Mouse (Mus musculus) kidney, adult 2 months (tissue): ENCODE measurements around the gene Slc26a9. TPM values are rescaled to one million over a fixed set of nuclear protein-coding genes. Genes with fewer than 3 reads are reported as not detected.
A peak's percentile ranks its signal among the peaks of the same experiment; 100 is the strongest.

Experiments
- DNase-seq: peaks from one replicate; pipeline ENCODE4 v3.0.0; 2021
- H3K27ac ChIP-seq: fragments of 200-500 bp; 2 replicates; pipeline ENCODE4 v1.5.1; 2012; ENCODE audit warnings: low read depth, low read length, control low read depth, inconsistent platforms; ENCODE audit not compliant: insufficient read depth
- H3K27me3 ChIP-seq: fragments of 200-500 bp; replicated peaks from 2 replicates; pipeline ENCODE4 v1.6.1; 2012; ENCODE audit warnings: mild to moderate bottlenecking, moderate library complexity, low read length, inconsistent platforms; ENCODE audit not compliant: control insufficient read depth, insufficient read depth
- H3K36me3 ChIP-seq: fragments of 200-500 bp; 2 replicates; pipeline ENCODE4 v1.6.1; 2012; ENCODE audit warnings: mild to moderate bottlenecking, moderate library complexity, low read length, inconsistent platforms; ENCODE audit not compliant: control insufficient read depth, insufficient read depth
- H3K4me1 ChIP-seq: fragments of 200-500 bp; 2 replicates; pipeline ENCODE4 v1.6.1; 2011; ENCODE audit warnings: low read length; ENCODE audit not compliant: control insufficient read depth, insufficient read depth
- H3K4me3 ChIP-seq: fragments of 200-500 bp; 2 replicates; pipeline ENCODE4 v1.5.1; 2011; ENCODE audit warnings: mild to moderate bottlenecking, low read depth, low read length, control low read depth; ENCODE audit not compliant: insufficient read depth
- CTCF ChIP-seq: fragments of 200-500 bp; conservative IDR thresholded peaks from 2 replicates; pipeline ENCODE4 v1.5.1; 2011; ENCODE audit warnings: low read depth, mild to moderate bottlenecking, control low read depth, low read length, moderate library complexity, mixed read lengths; ENCODE audit not compliant: insufficient read depth, insufficient read length
- POLR2A ChIP-seq: fragments of 200-500 bp; IDR thresholded peaks from one replicate; pipeline ENCODE4 v1.6.1; 2011; ENCODE audit warnings: low read depth, low read length, control low read depth
- WGBS: fragments of 180-500 bp; shearing (Covaris S2); methylation state at CpG from one replicate; pipeline ENCODE4 v1.1.7; 2018; 5-methylcytosine and 5-hydroxymethylcytosine counted together
- polyA plus RNA-seq: library from polyadenylated mRNA; depleted of rRNA; stranded (reverse); fragments of >200 nt; gene quantifications from 2 replicates; pipeline ENCODE4 v1.2.3, GENCODE M21; 2012

Slc26a9 gene
- polyA plus RNA-seq, 1 experiment = not detected

- H3K36me3 ChIP-seq = no peaks in the 10 kb centered on the region
- TF ChIP-seq CTCF (no peak), POLR2A (no peak)
- no peak overlapping the region for H3K27ac ChIP-seq
- no peak for DNase-seq
- WGBS = 94% methylated on average over 6 of the region's 6 CpGs
- no peak overlapping the region for H3K4me3 ChIP-seq
- H3K4me1 ChIP-seq = peaks cover 16% of the 10 kb centered on the region; the same call in 1 of the 2 replicates
- no peaks in the 10 kb centered on the region for H3K27me3 ChIP-seq
Measured at GRCm38 (mm10) chr1:131734657-131735273, 9.1 kb upstream of the Slc26a9 start.

- TF ChIP-seq CTCF (no peak), POLR2A (no peak)
- WGBS = 71% methylated on average over 9 of the region's 9 CpGs
- H3K27ac ChIP-seq = no peak overlapping the region
- DNase-seq = no peak
- no peak overlapping the region for H3K4me3 ChIP-seq
- peaks cover 12% of the 10 kb centered on the region; the same call in 1 of the 2 replicates for H3K4me1 ChIP-seq
- no peaks in the 10 kb centered on the region for H3K27me3 ChIP-seq
- H3K36me3 ChIP-seq = no peaks in the 10 kb centered on the region
Measured at GRCm38 (mm10) chr1:131736494-131736893, 7.3 kb upstream of the Slc26a9 start.

- Histone ChIP-seq H3K4me1 (peaks cover 12% of the 10 kb centered on the region; the same call in 1 of the 2 replicates), H3K4me3 (no peak overlapping the region), H3K27ac (no peak overlapping the region), H3K36me3 (no peaks in the 10 kb centered on the region), H3K27me3 (no peaks in the 10 kb centered on the region)
- no peak for TF ChIP-seq POLR2A
- TF ChIP-seq CTCF = no peak
- DNase-seq = peak; percentile 95
- WGBS = 27% methylated on average over 5 of the region's 5 CpGs
Measured at GRCm38 (mm10) chr1:131737269-131737668, 6.6 kb upstream of the Slc26a9 start.

- DNase-seq = no peak
- Histone ChIP-seq H3K27me3 (no peaks in the 10 kb centered on the region), H3K27ac (no peak overlapping the region), H3K4me3 (no peak overlapping the region), H3K36me3 (no peaks in the 10 kb centered on the region), H3K4me1 (peaks cover 7% of the 10 kb centered on the region; the same call in 1 of the 2 replicates)
- TF ChIP-seq POLR2A (no peak), CTCF (no peak)
- WGBS = 72% methylated on average over 1 of the region's 1 CpGs
Measured at GRCm38 (mm10) chr1:131738760-131739159, 5.1 kb upstream of the Slc26a9 start.

GRCm38 (mm10) chr1:131739481-131740160 lies 4.2 kb upstream of the Slc26a9 start:
- DNase-seq = no peak
- WGBS = 91% methylated on average over 9 of the region's 9 CpGs
- TF ChIP-seq CTCF = no peak
- no peak for TF ChIP-seq POLR2A

GRCm38 (mm10) chr1:131745391-131745790 lies 1.6 kb downstream of the Slc26a9 start:
- 69% methylated on average over 5 of the region's 5 CpGs for WGBS
- H3K36me3 ChIP-seq = no peaks in the 10 kb centered on the region

More at GRCm38 (mm10) chr1:131739481-131740160, 4.2 kb upstream of the Slc26a9 start:
- 0 out of 2 replicates have a peak, but pooled peaks cover 3% of the 10 kb centered on the region for H3K4me1 ChIP-seq
- no peaks in the 10 kb centered on the region for H3K36me3 ChIP-seq
- no peak overlapping the region for H3K27ac ChIP-seq
- no peaks in the 10 kb centered on the region for H3K27me3 ChIP-seq
- H3K4me3 ChIP-seq = no peak overlapping the region

GRCm38 (mm10) chr1:131747761-131748160 lies 3.9 kb downstream of the Slc26a9 start:
- Histone ChIP-seq H3K4me1 (no peaks in the 10 kb centered on the region), H3K27ac (no peak overlapping the region), H3K36me3 (no peaks in the 10 kb centered on the region), H3K27me3 (no peaks in the 10 kb centered on the region), H3K4me3 (no peak overlapping the region)
- TF ChIP-seq CTCF = no peak
- TF ChIP-seq POLR2A = no peak
- DNase-seq = no peak
- 76% methylated on average over 2 of the region's 2 CpGs for WGBS

More at GRCm38 (mm10) chr1:131745391-131745790, 1.6 kb downstream of the Slc26a9 start:
- TF ChIP-seq POLR2A (no peak), CTCF (no peak)
- Histone ChIP-seq H3K27ac (no peak overlapping the region), H3K4me3 (no peak overlapping the region), H3K4me1 (no peaks in the 10 kb centered on the region), H3K27me3 (no peaks in the 10 kb centered on the region)
- DNase-seq = no peak
